Mouse (Mus musculus) midbrain, postnatal 0 days (tissue): ENCODE measurements at regions not wholly inside any gene's neighbourhood (a gene's known extent, or its start where the extent isn't known, plus 50 kb on each side); places are given as distances from the start of the nearest gene placed in this dataset.

Source experiments
- ATAC-seq: fragments of 200-750 bp; cut with Nextera tagmentation; 2 replicates; pipeline ENCODE4 v1.8.0; 2017; ENCODE audit warnings: moderate number of reproducible peaks, mild to moderate bottlenecking, moderate TSS enrichment, moderate library complexity; ENCODE audit not compliant: low FRiP score
- DNase-seq: peaks from one replicate; pipeline ENCODE4 v3.0.0-alpha.2; 2015; ENCODE audit warnings: low spot score
- H3K27ac ChIP-seq: fragments of 300-500 bp; sonication (generic); 2 replicates; pipeline ENCODE4 v1.5.1; 2014; ENCODE audit warnings: low read depth, mild to moderate bottlenecking, low read length, mixed read lengths
- H3K27me3 ChIP-seq: fragments of 300-500 bp; sonication (generic); 2 replicates; pipeline ENCODE4 v1.6.1; 2014; ENCODE audit warnings: low read length, control low read depth, mixed read lengths; ENCODE audit not compliant: insufficient read depth
- H3K36me3 ChIP-seq: fragments of 300-500 bp; sonication (generic); 2 replicates; pipeline ENCODE4 v1.6.1; 2014; ENCODE audit warnings: low read length, control low read depth, mixed read lengths; ENCODE audit not compliant: insufficient read depth
- H3K4me1 ChIP-seq: fragments of 300-500 bp; sonication (generic); 2 replicates; pipeline ENCODE4 v1.6.1; 2014; ENCODE audit warnings: mild to moderate bottlenecking, control low read depth, antibody characterized with exemption, low read length, mixed read lengths; ENCODE audit not compliant: insufficient read depth
- H3K4me2 ChIP-seq: fragments of 300-500 bp; sonication (generic); 2 replicates; pipeline ENCODE4 v1.6.1; 2014; ENCODE audit warnings: low read depth, mild to moderate bottlenecking, low read length, mixed read lengths; ENCODE audit not compliant: poor library complexity, severe bottlenecking
- H3K4me3 ChIP-seq: fragments of 300-500 bp; sonication (generic); 2 replicates; pipeline ENCODE4 v1.5.1; 2014; ENCODE audit warnings: low read depth, mild to moderate bottlenecking, low read length, moderate library complexity
- H3K9ac ChIP-seq: fragments of 300-500 bp; sonication (generic); replicated peaks from 2 replicates; pipeline ENCODE4 v1.6.1; 2014; ENCODE audit warnings: mild to moderate bottlenecking, low read length, moderate library complexity, mixed read lengths; ENCODE audit not compliant: poor library complexity, severe bottlenecking
- H3K9me3 ChIP-seq: fragments of 300-500 bp; sonication (generic); 2 replicates; pipeline ENCODE4 v1.6.1; 2016; ENCODE audit warnings: low read length, control low read depth
- CTCF ChIP-seq: IDR thresholded peaks from 2 replicates; pipeline ENCODE4 v1.5.1; 2016; ENCODE audit warnings: antibody characterized with exemption, mild to moderate bottlenecking
- WGBS: fragments of 180-500 bp; shearing (Covaris S2); extraction: QIAGEN DNeasy Blood & Tissue Kit; methylation state at CpG from one replicate; pipeline ENCODE4 v1.1.7; 2014; 5-methylcytosine and 5-hydroxymethylcytosine counted together

DNA sequence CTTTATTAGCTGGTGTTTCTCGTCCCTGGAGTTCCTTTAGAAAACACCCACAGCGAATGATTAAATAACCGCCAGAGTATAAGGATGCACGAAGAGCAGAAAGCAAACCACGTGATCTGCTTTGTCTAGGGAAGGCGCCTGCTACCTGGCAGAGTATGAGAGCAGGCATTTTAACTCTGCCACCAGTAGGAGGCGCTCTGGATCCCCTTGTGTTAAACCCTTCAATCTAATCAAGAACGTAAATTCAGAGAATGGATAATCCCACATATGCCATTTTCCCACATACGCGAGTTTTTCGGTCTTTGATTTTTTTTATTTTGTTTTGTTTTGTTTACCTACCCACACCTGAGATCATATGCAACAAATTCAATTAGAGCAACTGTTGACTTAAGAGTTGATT lies 376.1 kb upstream of the Jmjd1c start:
- DNase-seq: no peak
- H3K9ac ChIP-seq: no peak overlapping the region
- H3K36me3 ChIP-seq: no peaks in the 10 kb centered on the region
- no peak overlapping the region for H3K4me2 ChIP-seq
- no peaks in the 10 kb centered on the region for H3K27me3 ChIP-seq
- 0 out of 2 replicates have a peak, but pooled peaks cover 3% of the 10 kb centered on the region for H3K9me3 ChIP-seq
- no peak for TF ChIP-seq CTCF
- H3K27ac ChIP-seq: no peak overlapping the region
- WGBS: 93% methylated on average over 11 of the region's 11 CpGs
- no peaks in the 10 kb centered on the region for H3K4me1 ChIP-seq
- H3K4me3 ChIP-seq: no peak overlapping the region
- no peak for ATAC-seq

DNA sequence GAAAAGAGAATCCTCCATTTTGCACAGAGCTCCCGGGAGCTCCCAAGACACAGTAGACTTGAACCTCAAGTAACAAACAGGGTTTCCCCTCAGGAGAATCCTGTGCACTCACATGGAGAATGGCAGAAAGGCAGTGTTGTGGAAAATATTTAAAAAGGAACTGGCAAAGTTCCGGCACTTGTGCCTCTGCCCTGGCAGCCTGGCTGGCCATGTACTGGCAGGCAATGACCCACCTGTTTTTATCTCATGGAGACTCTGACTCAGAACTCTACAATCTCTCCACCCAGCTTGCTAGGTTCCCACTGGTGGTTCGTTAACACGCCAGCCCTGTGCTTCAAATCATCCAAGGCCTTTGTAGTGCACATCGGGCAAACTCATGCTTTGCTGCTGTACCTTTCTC lies 362.3 kb upstream of the Jmjd1c start:
- Histone ChIP-seq H3K27me3 (no peaks in the 10 kb centered on the region), H3K4me2 (no peak overlapping the region), H3K9ac (no peak overlapping the region), H3K9me3 (no peaks in the 10 kb centered on the region), H3K27ac (no peak overlapping the region), H3K36me3 (no peaks in the 10 kb centered on the region), H3K4me3 (no peak overlapping the region), H3K4me1 (no peaks in the 10 kb centered on the region)
- ATAC-seq (no peak), DNase-seq (no peak)
- no peak for TF ChIP-seq CTCF
- 88% methylated on average over 5 of the region's 5 CpGs for WGBS

GRCm38 (mm10) chr10:66734853-66735252 lies 361.1 kb upstream of the Jmjd1c start:
- DNase-seq (peak; percentile 68), ATAC-seq (no peak)
- TF ChIP-seq CTCF: peak; percentile 62
- H3K36me3 ChIP-seq: no peaks in the 10 kb centered on the region
- 57% methylated on average over 5 of the region's 5 CpGs for WGBS
- no peaks in the 10 kb centered on the region for H3K9me3 ChIP-seq
- no peak overlapping the region for H3K9ac ChIP-seq
- no peak overlapping the region for H3K4me3 ChIP-seq
- no peaks in the 10 kb centered on the region for H3K4me1 ChIP-seq
- no peaks in the 10 kb centered on the region for H3K27me3 ChIP-seq
- H3K4me2 ChIP-seq: no peak overlapping the region
- H3K27ac ChIP-seq: no peak overlapping the region

DNA sequence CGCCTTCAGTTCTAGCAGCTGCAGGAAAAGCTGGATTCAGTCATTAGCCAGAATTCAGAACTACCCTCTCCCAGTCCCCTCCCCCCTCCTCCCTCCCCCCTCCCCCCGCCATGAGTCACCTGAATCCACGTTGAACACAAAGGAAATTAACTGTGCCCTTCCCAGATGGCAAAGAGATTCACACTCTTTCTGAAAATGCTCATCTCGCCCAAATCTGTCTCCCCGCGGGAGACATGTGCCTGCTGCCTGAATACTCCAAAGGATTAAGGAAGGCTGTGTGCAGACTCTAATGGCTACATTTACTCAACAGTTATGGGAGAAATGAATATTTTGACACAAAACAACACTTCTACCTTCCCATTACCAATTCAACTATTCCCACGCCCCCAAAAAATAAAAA lies 356.9 kb upstream of the Jmjd1c start:
- no peak for DNase-seq
- Histone ChIP-seq H3K4me2 (no peak overlapping the region), H3K27ac (no peak overlapping the region), H3K27me3 (no peaks in the 10 kb centered on the region), H3K36me3 (no peaks in the 10 kb centered on the region), H3K4me1 (no peaks in the 10 kb centered on the region), H3K9ac (no peak overlapping the region), H3K4me3 (no peak overlapping the region), H3K9me3 (no peaks in the 10 kb centered on the region)
- ATAC-seq: no peak
- no peak for TF ChIP-seq CTCF
- 66% methylated on average over 6 of the region's 7 CpGs for WGBS

DNA sequence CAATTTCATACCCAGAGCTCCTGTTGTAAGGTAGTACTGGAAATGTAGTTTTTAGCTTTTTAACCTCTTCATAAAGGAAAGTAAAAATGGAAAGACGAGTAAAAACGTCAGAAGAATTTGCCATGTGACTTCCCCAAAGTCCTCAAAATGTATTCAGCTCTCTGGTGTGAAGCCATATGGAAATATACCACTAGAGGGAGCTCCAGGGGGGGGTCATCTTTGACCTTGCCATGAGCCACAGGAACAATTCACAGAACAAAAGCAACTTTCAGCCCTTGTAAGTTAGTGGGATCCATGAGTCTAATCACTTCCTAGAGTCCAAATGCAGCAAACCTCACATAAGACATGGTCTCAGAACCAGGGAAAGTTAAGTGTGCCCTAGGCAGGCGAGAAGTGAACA lies 354.1 kb upstream of the Jmjd1c start:
- Histone ChIP-seq H3K9ac (no peak overlapping the region), H3K27me3 (no peaks in the 10 kb centered on the region), H3K4me3 (no peak overlapping the region), H3K27ac (no peak overlapping the region), H3K4me1 (no peaks in the 10 kb centered on the region), H3K36me3 (no peaks in the 10 kb centered on the region), H3K9me3 (no peaks in the 10 kb centered on the region), H3K4me2 (no peak overlapping the region)
- DNase-seq (no peak), ATAC-seq (no peak)
- peak; percentile 54 for TF ChIP-seq CTCF
- WGBS: 73% methylated on average over 3 of the region's 3 CpGs

- no peaks in the 10 kb centered on the region for H3K27me3 ChIP-seq
- TF ChIP-seq CTCF: no peak
- no peaks in the 10 kb centered on the region for H3K4me1 ChIP-seq
- H3K4me2 ChIP-seq: no peak overlapping the region
- H3K27ac ChIP-seq: no peak overlapping the region
- H3K36me3 ChIP-seq: no peaks in the 10 kb centered on the region
- no peak overlapping the region for H3K9ac ChIP-seq
- ATAC-seq (no peak), DNase-seq (peak; percentile 85)
- H3K4me3 ChIP-seq: no peak overlapping the region
- H3K9me3 ChIP-seq: no peaks in the 10 kb centered on the region
- WGBS: 68% methylated on average over 6 of the region's 6 CpGs
Observed at GRCm38 (mm10) chr10:66743254-66743653, 352.7 kb upstream of the Jmjd1c start.
